Mouse (Mus musculus): ENCODE data around the gene Atp8b4.

- TF ChIP-seq CTCF (IDR thresholded peaks at IDR 0.05; ENCODE audit: low read depth, low read length) (no peak), POLR2A (IDR thresholded peaks at IDR 0.05; ENCODE audit: borderline replicate concordance, low read depth, low read length) (no peak)
Observed at GRCm38 (mm10) chr2:126358741-126359140, 141.7 kb downstream of the Atp8b4 start.

Data from bone marrow macrophage, adult 2 months (primary cell).